Mouse (Mus musculus) yolk sac, embryonic 10.5 days (tissue): ENCODE measurements around the gene Samd4.

ENCODE experiments used
- DNase-seq: peaks from one replicate; pipeline ENCODE4 v3.0.0-alpha.2; 2017; ENCODE audit warnings: low spot score

Samd4 gene

DNA sequence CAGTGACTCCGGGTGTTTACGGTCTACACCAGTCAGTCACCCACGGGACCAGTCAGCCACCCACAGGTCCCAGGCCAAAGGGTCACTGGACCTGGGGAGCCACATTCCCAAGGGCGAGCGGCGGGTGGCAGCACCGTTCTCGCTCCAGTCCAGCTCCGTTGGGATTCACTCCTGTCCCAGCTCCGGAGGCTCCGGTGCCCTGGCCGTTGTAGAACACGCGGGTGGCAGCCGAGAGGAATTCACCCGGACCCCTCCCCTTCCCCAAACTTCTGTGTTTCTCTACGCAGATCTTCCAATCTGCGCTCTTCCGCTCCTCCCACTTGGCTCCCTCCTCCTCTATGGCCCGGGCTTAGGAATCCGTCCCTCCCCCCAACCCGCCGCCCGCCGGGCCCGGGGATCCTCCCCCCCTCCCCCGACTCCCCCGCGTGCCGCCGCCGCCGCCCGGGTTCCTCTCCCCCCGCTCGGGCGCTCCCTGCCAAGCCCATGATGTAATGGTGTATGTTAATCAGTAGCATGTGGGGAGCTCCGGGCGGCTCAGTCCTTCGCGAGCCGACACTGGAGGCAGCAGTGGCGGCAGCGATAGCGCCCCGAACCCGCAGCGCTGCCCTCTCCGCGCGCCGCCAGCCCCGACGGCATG lies at the start of gene Samd4:
Gene Samd4, plus strand, starts transcription at position 424 of the 637 bp plus-strand sequence.
- peak; percentile 83 for DNase-seq

DNA sequence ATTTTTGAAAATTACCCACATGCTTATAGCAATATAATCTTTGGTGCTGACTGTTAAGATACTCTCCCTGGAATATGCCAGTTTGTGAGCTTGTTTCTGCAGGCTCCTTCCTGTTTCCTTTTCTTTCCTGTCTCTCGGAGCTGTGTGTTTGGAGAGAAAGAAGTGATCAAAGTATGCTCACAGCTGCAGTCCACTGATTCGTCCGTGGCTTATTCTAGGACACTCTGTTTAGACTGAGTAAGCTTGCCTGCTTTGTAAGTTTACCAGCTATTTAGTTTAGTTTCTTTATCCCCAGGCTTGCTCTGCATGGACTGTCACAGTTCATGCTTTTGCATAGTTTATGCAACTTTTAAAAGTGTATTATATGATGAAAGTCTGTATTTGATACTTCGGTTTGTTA lies 43.3 kb upstream of the Samd4 start:
- DNase-seq = no peak

DNA sequence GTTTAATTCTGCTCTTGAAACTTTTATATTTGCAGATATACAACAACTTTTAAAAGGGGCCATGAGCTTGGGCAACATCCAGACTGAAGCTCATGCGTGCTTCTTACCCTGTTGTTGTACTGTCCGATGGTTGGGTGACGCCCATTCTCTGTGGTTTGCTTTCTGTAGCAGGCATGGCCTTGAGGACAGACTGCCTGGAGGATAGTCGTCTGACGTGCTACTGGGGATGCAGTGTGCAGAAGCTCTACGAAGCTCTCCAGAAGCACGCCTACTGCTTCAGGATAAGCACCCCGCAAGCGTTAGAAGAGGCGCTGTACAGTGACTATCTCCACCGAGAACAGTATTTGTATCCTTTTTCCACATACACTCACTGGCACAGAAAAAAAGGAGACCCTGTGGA lies 36.9 kb upstream of the Samd4 start:
- DNase-seq = no peak

DNA sequence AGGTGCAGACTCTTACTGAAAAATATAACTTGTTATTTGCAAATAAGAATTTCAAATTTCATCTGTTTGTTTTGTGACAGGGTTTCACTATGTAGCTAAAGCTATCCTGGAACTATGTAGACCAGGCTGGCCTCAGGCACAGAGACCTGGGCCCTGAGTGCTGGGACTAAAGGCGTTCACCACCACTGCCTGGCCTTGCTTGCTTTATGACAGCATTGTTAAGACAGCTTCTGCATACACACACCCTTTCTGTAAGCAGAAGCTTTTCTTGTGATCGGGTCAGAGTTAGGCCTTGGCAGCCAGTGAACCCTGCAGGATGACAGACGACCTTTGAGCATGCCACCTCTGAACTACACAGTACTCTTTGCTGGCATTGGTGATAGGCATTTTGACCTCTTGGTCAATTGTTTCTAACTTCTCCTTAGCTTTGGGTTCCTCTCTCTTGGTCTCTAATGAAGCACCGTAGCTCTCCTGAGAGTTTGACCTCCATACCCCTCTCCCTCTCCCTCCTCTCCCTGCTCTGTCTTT lies 34.5 kb upstream of the Samd4 start:
- no peak for DNase-seq

DNA sequence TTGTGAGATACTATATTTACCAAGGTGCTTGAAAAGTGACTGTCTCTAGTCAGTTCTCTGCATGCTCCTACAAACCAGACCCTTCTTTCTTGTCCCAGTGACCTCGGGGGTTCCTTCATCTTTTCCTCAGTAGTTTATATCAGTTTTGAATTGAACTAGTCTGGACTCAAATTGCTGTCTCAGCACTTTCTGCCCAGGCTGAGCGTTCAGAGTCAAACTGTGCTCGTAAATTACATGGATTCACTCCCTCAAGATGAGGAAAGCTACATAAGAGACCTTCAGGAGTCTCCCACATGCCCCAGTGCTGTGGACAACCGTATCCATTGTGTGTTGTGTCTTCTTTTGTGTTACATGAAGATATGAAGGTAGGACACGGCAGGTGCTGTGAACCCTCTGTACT lies 33.9 kb upstream of the Samd4 start:
- no peak for DNase-seq

DNA sequence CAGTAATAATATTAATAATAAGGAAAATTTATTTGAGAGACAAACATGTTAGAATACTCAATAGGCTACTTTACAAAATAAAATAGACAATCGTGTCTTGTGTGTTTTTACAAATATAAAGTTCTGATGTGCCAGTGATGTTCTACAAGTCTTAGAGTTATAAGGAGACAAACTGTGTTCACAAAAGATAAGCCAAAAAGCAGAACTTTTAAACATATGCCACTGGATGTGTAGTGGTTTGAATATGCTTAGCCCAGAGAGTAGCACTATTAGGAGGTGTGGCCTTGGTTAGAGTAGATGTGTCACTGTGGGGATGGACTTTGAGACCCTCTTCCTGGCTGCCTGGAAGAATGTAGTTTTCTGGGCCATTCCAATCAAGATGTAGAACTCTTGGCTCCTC lies 32.9 kb upstream of the Samd4 start:
- DNase-seq = no peak

DNA sequence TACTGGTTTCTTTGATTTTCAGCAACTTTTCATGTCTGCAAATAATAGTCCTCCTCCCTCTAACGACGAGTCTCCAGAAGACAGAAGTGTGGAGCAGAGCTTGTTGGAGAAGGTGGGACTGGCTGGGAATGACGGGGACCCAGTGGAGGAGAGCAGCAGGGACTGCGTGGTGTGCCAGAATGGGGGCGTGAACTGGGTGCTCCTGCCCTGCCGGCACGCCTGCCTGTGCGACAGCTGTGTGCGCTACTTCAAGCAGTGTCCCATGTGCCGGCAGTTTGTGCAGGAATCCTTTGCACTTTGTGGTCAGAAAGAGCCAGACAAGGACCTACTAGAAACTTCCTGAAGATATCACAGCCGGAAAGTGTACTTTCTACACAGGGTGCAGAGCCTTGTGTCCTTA lies 29.0 kb upstream of the Samd4 start:
- no peak for DNase-seq

DNA sequence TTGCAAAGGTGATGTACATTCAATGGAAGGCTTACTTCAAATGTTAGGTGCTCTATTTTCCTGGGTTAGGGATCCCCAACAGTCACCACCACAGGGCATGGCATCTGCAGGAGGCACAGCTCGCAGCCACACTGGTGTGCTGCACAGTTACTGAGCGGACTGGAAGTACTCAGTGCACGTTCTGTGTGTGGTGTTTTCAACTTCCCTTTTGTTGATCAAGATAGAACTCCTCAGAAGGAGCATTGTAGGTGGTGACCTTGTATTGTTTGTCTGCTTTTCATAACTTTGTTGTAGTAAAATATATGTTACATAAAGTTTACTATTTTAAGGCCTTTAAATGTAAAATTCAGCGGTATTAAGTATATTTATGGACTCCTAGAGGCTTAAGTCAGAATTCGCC lies 19.7 kb upstream of the Samd4 start:
- no peak for DNase-seq

DNA sequence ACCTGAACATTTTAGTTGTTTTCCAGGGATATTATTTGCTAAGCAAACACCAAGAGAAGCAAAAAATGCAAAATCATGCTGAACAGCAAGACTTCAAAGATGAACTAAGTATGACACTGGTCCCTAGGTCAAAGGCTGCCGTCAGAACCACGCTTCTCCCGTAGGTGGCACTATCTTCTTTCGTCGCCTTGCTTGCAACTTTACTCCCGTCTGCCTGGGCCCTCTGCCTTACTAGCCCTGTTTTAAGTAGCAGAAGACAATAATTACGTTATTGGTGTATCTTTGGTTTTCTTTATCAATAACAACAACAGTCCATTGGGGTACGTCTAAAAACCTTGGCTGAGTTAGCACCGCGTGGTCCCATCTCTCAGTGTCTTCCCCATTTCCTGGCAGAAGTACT lies 1.7 kb upstream of the Samd4 start:
- DNase-seq = peak; percentile 32

DNA sequence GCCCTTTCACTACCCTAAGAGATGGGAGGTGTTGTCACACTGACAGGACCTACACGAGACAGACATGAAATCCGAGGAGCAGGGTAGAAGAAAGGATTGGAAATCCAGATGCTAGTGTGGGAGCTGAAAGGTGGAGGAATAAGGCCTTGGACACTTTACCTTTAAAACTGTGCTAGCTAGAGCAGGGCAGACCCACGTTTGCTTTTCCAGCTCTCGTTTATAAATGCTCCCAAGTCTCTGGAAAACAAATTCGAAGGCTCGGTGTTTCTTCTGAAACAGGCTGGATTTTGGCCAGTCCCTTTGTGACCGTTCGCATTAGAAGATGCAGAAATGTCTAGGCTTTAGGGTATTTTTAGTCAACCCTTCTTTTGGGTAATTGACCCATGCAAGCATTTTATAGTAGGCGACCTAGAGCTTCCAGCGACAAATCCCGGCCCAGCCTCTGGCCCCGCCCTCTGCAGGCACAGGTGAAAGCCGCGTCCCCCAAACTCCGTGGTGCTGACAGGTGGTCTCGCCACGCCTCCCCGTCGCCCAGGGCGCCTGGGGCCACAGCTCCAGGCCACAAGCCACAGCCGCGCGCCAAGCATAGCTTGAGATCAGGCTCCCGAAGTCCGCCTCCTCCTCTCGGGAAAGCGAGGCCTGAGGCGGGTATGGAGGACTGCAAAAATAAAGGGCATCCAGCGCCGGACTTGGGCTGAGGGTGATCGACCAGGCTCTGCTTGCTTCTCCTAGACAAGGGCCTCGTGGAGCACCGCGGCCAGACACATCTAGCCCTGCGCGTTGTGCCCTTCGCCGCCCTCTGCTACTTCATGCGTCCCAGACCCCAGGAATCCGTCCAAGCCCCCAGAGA lies 848 bp upstream of the Samd4 start:
- peak; percentile 16 for DNase-seq

DNA sequence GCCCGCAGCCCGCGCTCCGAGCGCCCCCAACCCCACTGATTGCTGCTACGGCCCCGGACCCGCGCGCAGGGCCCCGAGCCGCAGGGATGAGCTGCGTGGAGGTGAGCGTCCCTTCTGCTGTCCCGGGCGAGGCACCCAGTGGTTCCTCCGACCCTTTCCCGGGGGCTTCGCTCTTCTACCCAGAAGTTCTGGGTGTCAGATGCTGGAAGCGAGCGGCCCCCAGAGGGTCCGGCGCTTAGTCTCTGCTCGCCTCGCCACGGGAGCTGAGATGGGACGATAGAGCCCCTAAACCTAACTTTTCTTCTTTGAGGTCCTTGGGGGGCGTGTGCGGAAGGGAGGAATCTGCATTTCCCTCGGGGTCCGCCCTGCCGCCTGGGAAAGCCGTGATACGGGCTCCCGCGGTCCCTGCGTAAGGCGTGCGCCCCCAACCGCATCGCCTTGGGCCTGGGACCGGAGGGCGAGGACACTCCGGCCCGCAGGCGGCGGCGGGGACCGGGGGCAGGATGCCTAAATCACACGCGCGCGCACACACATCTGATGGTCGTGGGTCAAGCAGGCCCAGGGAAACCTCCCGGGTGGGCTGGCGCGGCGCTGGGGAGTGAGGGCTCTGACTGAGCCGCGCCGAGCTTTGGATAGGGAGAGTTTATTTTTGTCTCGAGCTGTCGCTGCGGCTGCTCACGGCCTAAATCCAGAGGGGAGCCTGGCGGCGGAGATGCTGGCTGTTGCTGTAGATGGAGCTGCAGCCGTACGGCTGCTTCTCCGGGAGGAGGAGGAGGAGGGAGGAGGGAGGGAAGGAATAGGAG lies 615 bp downstream of the Samd4 start:
- DNase-seq = no peak

DNA sequence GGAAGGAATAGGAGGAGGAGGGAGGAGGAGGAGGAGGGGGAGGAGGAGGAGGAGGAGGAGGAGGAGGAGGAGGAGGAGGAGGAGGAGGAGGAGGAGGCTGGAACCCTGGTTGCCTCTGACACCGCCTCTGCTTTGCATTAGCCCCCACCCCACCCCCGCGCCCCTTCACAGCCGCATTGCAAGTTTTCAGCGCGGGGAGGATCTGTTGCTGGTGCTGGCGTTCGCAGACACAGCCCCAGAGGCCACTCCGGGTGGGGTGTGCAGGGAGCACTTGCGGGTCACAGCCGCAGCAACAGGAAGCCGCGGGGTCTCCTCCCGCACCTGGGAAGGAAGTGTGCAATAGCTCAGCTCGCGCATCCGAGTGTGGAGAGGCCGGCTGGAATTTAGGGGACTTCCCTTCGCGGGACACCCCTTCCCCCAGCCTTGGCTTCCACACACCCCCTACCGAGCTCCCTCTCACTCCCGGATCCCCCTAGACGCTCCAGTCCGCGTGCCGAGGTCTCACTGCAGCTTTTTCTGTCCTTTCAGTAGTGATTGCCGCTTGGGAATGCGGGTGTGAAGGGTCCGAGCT lies 1.3 kb downstream of the Samd4 start:
- DNase-seq = peak; percentile 70

DNA sequence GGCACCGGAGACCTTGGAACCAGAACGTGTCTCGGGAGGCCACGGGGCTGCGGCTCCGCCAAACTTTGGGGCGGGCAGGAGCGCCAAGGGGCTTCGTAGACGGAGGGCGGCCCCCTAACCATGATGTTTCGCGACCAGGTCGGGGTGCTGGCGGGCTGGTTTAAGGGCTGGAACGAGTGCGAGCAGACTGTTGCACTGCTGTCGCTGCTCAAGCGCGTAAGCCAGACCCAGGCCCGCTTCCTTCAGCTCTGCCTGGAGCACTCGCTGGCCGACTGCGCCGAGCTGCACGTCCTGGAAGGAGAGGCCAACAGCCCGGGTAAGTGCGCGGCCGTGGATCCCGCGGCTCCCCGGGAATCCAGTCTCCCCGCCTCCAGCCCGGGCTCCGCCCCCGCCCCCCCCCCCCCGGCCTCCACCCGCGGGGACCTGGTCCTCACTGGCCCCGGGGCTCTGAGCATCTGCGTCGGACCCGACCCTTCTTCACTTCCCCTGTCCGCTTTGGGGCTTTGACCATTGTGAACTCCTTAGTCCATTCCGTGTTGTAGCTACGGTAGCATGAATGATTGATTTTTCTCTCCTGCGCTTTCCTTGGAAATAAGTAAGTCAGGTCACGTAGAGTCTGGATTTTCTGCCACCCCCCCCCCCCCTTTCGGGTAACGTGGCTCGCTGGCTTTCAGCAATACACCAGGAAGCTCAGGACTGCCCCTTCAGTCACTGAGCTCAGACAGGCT lies 2.2 kb downstream of the Samd4 start:
- DNase-seq = peak; percentile 68

DNA sequence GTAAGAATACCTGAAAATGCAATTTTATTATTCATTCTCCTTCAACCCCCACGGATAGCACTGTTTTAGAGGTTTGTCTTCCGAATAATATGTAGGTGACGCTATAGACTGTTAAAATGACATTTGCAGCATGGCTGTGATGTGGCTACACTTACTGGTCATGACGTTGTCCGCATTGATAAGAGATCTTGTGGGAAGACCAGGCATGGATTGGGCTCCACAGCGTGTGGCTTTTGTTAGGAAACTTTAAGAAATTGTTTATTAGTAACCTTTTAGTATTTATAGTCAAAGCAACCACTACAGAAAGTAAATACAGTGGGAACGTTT lies 2.7 kb downstream of the Samd4 start:
- DNase-seq = no peak

DNA sequence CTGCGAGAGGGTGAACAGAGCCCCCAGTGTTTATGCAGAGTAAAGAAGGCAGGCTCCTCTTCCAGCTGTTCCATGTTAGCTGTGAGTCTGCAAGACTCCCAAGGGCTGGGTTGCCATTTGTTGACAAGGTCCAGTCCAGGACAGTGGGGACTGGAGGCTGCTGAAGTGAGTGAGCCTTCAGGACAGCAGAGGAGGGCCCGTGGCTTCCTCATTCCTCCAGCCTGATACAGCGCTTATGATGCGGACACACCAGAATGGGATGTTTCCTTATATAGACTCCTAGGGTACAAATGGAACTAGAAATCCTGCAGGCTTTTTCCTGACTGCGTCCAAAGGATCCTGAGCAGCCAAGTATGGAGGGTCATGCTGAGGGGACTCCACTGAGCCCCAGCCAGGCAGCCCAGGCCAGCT lies 3.2 kb downstream of the Samd4 start:
- DNase-seq = peak; percentile 35

DNA sequence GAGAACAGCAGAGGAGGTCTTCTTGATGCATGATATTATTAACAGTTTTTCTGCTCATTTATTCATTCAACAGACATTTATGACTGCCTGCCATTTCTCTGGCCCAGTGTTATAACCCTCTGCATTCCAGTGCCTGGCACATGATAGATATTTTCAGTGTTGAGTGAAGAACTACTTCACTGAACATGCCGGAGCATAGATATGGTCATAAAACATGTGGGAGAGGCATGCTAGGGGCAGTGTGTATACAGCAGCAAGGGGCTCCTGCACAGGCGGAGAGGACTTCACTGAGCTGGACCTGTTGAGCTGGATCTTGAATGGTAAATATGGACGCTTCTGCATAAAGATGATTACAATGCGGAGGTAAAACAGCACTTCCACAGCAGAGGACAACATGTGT lies 6.4 kb downstream of the Samd4 start:
- no peak for DNase-seq

DNA sequence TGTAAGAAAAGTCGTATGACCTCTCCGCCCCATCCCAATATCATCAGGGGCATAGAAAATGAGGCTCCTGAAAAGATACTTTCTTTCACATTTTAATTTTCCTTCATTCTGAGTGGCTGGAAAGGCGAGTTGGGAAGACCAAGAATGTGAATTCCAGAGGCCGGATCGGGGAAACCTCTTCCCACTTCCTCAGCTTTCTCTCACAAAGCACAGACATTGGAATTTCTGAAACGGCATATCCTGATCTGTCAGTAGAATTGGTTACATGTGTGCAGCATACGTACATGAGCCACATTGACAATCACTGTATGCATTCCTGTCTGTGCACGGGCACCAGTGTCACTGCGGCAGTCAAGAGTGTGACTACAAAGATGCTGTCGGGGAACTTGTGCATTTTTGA lies 11.3 kb downstream of the Samd4 start:
- DNase-seq = no peak

DNA sequence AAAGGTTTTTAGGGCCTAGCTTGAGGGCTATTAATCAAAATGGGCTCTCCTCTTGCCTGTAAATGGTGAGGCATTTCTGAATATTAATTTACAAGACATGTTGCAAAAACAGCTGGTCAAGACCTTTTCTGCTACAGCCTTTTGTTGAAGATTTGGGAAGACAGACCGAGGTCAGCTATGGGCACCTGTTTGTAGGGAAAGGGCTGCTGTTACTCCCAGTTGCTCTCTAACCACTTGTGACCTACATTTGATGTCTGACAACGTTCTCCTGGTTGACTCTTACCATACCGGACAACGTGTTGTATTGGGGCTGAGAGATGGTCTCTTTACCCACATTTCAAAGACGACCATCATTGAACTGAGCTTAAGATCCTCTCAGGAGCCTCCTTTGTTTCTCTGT lies 15.3 kb downstream of the Samd4 start:
- no peak for DNase-seq

DNA sequence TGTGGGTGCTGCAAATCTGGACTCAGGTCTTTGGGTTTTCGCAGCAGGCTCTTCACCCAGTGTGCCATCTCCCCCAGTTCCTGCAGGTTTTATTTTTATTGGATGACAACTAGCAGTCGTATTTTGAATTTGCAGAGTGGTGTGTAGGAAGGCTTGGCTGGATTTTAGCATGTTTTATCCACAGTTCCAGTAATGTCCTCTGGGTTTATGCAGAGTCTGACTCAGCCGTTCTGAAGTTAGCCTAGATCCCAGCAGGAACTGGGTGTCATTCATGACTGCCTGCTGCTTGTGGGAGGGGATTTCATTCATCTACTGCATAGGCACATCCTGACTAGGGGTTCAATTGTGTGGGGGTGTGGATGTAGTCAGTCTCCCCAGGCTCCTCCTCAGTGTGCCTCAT lies 16.0 kb downstream of the Samd4 start:
- DNase-seq = no peak

DNA sequence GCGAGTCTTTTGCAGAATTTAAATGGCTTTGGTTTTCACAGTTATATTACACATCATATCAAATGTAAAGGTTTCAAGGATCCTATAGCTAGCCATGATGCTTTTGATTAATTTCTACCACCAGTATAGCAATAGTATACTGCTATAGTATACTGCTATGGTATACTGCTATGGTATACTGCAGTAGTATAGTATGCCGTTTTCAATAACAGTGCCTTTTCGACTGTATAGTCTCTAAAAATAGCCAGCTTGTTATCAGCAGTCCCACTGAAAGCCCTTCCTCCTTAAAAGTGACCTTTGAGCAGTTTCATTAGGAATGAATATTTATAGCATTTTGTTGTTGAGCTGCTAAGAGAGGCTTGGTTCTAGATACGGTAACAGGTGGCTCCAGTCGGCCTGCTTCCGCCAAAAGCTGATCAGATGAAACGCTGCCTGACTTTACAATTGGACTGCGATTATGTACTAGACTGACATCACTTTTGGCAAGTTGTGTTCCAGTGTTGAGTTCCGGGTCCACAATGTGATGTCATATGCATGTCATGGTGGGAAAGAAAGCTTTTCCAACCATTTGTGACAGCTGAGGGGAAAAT lies 19.9 kb downstream of the Samd4 start:
- no peak for DNase-seq

DNA sequence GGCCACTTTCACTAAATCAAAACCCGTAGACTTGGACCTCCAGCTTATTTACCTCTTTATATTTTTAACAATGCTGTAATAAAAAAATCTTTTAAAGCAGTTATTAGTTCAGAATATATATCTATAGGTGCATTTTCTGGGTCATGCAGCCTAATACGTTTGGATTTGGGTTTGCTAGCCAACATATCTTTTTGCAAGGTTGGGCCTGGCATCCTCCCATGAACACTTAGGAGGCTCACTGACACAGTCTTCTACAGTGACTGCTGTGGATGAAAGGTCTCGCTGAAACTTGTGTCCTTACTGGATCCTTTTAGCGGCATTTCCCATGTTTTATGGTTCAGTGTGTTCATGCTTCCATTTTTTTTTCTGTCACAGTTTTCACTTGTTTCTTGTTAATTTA lies 21.6 kb downstream of the Samd4 start:
- no peak for DNase-seq
